Mouse (Mus musculus): Measurements from ENCODE around the gene Syn3. TPM values are rescaled to one million over a fixed set of nuclear protein-coding genes. Genes with fewer than 3 reads are reported as not detected.

The Syn3 gene
- polyA plus RNA-seq, 1 experiment from 2014 or later = 1.3 TPM

GRCm38 (mm10) chr10:86375903-86376302 lies 122.8 kb downstream of the Syn3 start:
- DNase-seq (ENCODE audit: low spot score) (no peak), ATAC-seq (ENCODE audit: low FRiP score, low TSS enrichment) (no peak)
- no peak overlapping the region for H3K4me2 ChIP-seq (replicated peaks; ENCODE audit: low read depth)
- H3K27ac ChIP-seq (replicated peaks) = no peak overlapping the region
- TF ChIP-seq EP300 (optimal IDR thresholded peaks at IDR 0.05) (no peak), CTCF (IDR thresholded peaks at IDR 0.05; ENCODE audit: low read depth) (no peak)
- H3K4me3 ChIP-seq (ENCODE audit: low read depth, low read length) = no peak overlapping the region
- H3K9ac ChIP-seq (ENCODE audit: low read length) = no peak overlapping the region
- H3K27me3 ChIP-seq (ENCODE audit: control insufficient read depth, insufficient read depth, low read length) = no peaks in the 10 kb centered on the region
- no peaks in the 10 kb centered on the region for H3K36me3 ChIP-seq (ENCODE audit: control insufficient read depth, insufficient read depth, low read length)
- WGBS = 65% methylated on average over 11 of the region's 11 CpGs
- no peaks in the 10 kb centered on the region for H3K4me1 ChIP-seq (replicated peaks; ENCODE audit: control insufficient read depth, insufficient read depth)
- H3K9me3 ChIP-seq (ENCODE audit: control insufficient read depth, low read length) = no peaks in the 10 kb centered on the region

GRCm38 (mm10) chr10:86374061-86374460 lies 124.6 kb downstream of the Syn3 start:
- 82% methylated on average over 2 of the region's 2 CpGs for WGBS
- 0 out of 2 replicates have a peak, but pooled peaks cover 2% of the 10 kb centered on the region for H3K27me3 ChIP-seq (ENCODE audit: control insufficient read depth, insufficient read depth, low read length)
- no peak overlapping the region for H3K4me3 ChIP-seq (ENCODE audit: low read depth, low read length)
- H3K9me3 ChIP-seq (ENCODE audit: control insufficient read depth, low read length) = no peaks in the 10 kb centered on the region
- H3K9ac ChIP-seq (ENCODE audit: low read length) = no peak overlapping the region
- TF ChIP-seq CTCF (IDR thresholded peaks at IDR 0.05; ENCODE audit: low read depth) = no peak
- no peak for TF ChIP-seq EP300 (optimal IDR thresholded peaks at IDR 0.05)
- no peaks in the 10 kb centered on the region for H3K36me3 ChIP-seq (ENCODE audit: control insufficient read depth, insufficient read depth, low read length)
- H3K27ac ChIP-seq (replicated peaks) = no peak overlapping the region
- no peaks in the 10 kb centered on the region for H3K4me1 ChIP-seq (replicated peaks; ENCODE audit: control insufficient read depth, insufficient read depth)
- H3K4me2 ChIP-seq (replicated peaks; ENCODE audit: low read depth) = no peak overlapping the region
- ATAC-seq (ENCODE audit: low FRiP score, low TSS enrichment) (no peak), DNase-seq (ENCODE audit: low spot score) (no peak)

- no peak overlapping the region for H3K4me3 ChIP-seq (ENCODE audit: low read depth, low read length)
- H3K27ac ChIP-seq (replicated peaks) = no peak overlapping the region
- ATAC-seq (ENCODE audit: low FRiP score, low TSS enrichment) (no peak), DNase-seq (ENCODE audit: low spot score) (no peak)
- H3K4me1 ChIP-seq (replicated peaks; ENCODE audit: control insufficient read depth, insufficient read depth) = no peaks in the 10 kb centered on the region
- H3K9me3 ChIP-seq (ENCODE audit: control insufficient read depth, low read length) = no peaks in the 10 kb centered on the region
- no peak for TF ChIP-seq CTCF (IDR thresholded peaks at IDR 0.05; ENCODE audit: low read depth)
- TF ChIP-seq EP300 (optimal IDR thresholded peaks at IDR 0.05) = no peak
- no peak overlapping the region for H3K4me2 ChIP-seq (replicated peaks; ENCODE audit: low read depth)
- no peaks in the 10 kb centered on the region for H3K36me3 ChIP-seq (ENCODE audit: control insufficient read depth, insufficient read depth, low read length)
- H3K27me3 ChIP-seq (ENCODE audit: control insufficient read depth, insufficient read depth, low read length) = 0 out of 2 replicates have a peak, but pooled peaks cover 2% of the 10 kb centered on the region
- no peak overlapping the region for H3K9ac ChIP-seq (ENCODE audit: low read length)
Observed at GRCm38 (mm10) chr10:86371561-86371960, 127.1 kb downstream of the Syn3 start.

- no peaks in the 10 kb centered on the region; the same call in 1 of the 2 replicates for H3K4me1 ChIP-seq (replicated peaks; ENCODE audit: control insufficient read depth, insufficient read depth)
- no peak overlapping the region for H3K27ac ChIP-seq (replicated peaks)
- no peak for TF ChIP-seq EP300 (optimal IDR thresholded peaks at IDR 0.05)
- no peak for TF ChIP-seq CTCF (IDR thresholded peaks at IDR 0.05; ENCODE audit: low read depth)
Observed at GRCm38 (mm10) chr10:86369346-86369745, 129.3 kb downstream of the Syn3 start.

GRCm38 (mm10) chr10:86368811-86369210 lies 129.9 kb downstream of the Syn3 start:
- WGBS = 35% methylated on average over 12 of the region's 12 CpGs
- TF ChIP-seq EP300 (optimal IDR thresholded peaks at IDR 0.05) (no peak), CTCF (IDR thresholded peaks at IDR 0.05; ENCODE audit: low read depth) (no peak)
- H3K27ac ChIP-seq (replicated peaks) = no peak overlapping the region
- H3K36me3 ChIP-seq (ENCODE audit: control insufficient read depth, insufficient read depth, low read length) = no peaks in the 10 kb centered on the region
- no peak overlapping the region for H3K4me2 ChIP-seq (replicated peaks; ENCODE audit: low read depth)
- H3K9me3 ChIP-seq (ENCODE audit: control insufficient read depth, low read length) = no peaks in the 10 kb centered on the region
- DNase-seq (ENCODE audit: low spot score) (no peak), ATAC-seq (ENCODE audit: low FRiP score, low TSS enrichment) (peak; percentile 64; the same call in 1 of the 2 replicates)
- H3K27me3 ChIP-seq (ENCODE audit: control insufficient read depth, insufficient read depth, low read length) = 0 out of 2 replicates have a peak, but pooled peaks cover 2% of the 10 kb centered on the region
- no peaks in the 10 kb centered on the region; the same call in 1 of the 2 replicates for H3K4me1 ChIP-seq (replicated peaks; ENCODE audit: control insufficient read depth, insufficient read depth)
- H3K9ac ChIP-seq (ENCODE audit: low read length) = no peak overlapping the region
- H3K4me3 ChIP-seq (ENCODE audit: low read depth, low read length) = no peak overlapping the region

More at GRCm38 (mm10) chr10:86369346-86369745, 129.3 kb downstream of the Syn3 start:
- H3K9ac ChIP-seq (ENCODE audit: low read length) = no peak overlapping the region
- 0 out of 2 replicates have a peak, but pooled peaks cover 2% of the 10 kb centered on the region for H3K27me3 ChIP-seq (ENCODE audit: control insufficient read depth, insufficient read depth, low read length)
- 76% methylated on average over 4 of the region's 4 CpGs for WGBS
- ATAC-seq (ENCODE audit: low FRiP score, low TSS enrichment) (no peak), DNase-seq (ENCODE audit: low spot score) (no peak)
- H3K4me3 ChIP-seq (ENCODE audit: low read depth, low read length) = no peak overlapping the region
- H3K4me2 ChIP-seq (replicated peaks; ENCODE audit: low read depth) = no peak overlapping the region
- H3K36me3 ChIP-seq (ENCODE audit: control insufficient read depth, insufficient read depth, low read length) = no peaks in the 10 kb centered on the region
- no peaks in the 10 kb centered on the region for H3K9me3 ChIP-seq (ENCODE audit: control insufficient read depth, low read length)

GRCm38 (mm10) chr10:86367346-86367745 lies 131.3 kb downstream of the Syn3 start:
- Histone ChIP-seq H3K9ac (ENCODE audit: low read length) (no peak overlapping the region), H3K4me1 (replicated peaks; ENCODE audit: control insufficient read depth, insufficient read depth) (no peaks in the 10 kb centered on the region; the same call in 1 of the 2 replicates), H3K4me3 (ENCODE audit: low read depth, low read length) (no peak overlapping the region), H3K9me3 (ENCODE audit: control insufficient read depth, low read length) (no peaks in the 10 kb centered on the region), H3K4me2 (replicated peaks; ENCODE audit: low read depth) (no peak overlapping the region), H3K27ac (replicated peaks) (no peak overlapping the region), H3K36me3 (ENCODE audit: control insufficient read depth, insufficient read depth, low read length) (no peaks in the 10 kb centered on the region), H3K27me3 (ENCODE audit: control insufficient read depth, insufficient read depth, low read length) (0 out of 2 replicates have a peak, but pooled peaks cover 2% of the 10 kb centered on the region)
- DNase-seq (ENCODE audit: low spot score) (no peak), ATAC-seq (ENCODE audit: low FRiP score, low TSS enrichment) (no peak)
- WGBS = 77% methylated on average over 4 of the region's 4 CpGs
- TF ChIP-seq CTCF (IDR thresholded peaks at IDR 0.05; ENCODE audit: low read depth) = no peak
- no peak for TF ChIP-seq EP300 (optimal IDR thresholded peaks at IDR 0.05)
